ENCODE assay signal across 13 mouse cellular contexts in genomic region chr8:46988366-46988765, GRCm38 (mm10).
"Had no signal": no experiment of that assay in that cellular context is flagged by ENCODE, and none has a peak within 500 bp of the region (broad histone marks: within the 10 kb centered on the region; RNA-seq: fewer than 3 reads in every experiment).

No protein-coding gene starts in this region.

- H3K9ac ChIP-seq: intestine, embryonic 15.5 days; kidney, embryonic 15.5 days; limb, embryonic 12.5 days; liver, embryonic 14.5 days; midbrain, embryonic 12.5 days; neural tube, embryonic 15.5 days had no signal

- DNase-seq: kidney, adult 2 months; kidney, postnatal 25 days; liver; right cerebral cortex, adult 18-20 months; right cerebral cortex, postnatal 25 days; thymus, postnatal 36 days had no signal

- H3K27ac ChIP-seq: intestine, embryonic 15.5 days; kidney, embryonic 15.5 days; limb, embryonic 12.5 days; liver, embryonic 14.5 days; midbrain, embryonic 12.5 days; neural tube, embryonic 15.5 days had no signal

- H3K36me3 ChIP-seq: intestine, embryonic 15.5 days; kidney, embryonic 15.5 days; limb, embryonic 12.5 days; midbrain, embryonic 12.5 days; neural tube, embryonic 15.5 days had no signal

- H3K4me1 ChIP-seq: intestine, embryonic 15.5 days; kidney, embryonic 15.5 days; midbrain, embryonic 12.5 days; neural tube, embryonic 15.5 days had no signal

- H3K27me3 ChIP-seq: intestine, embryonic 15.5 days; kidney, embryonic 15.5 days; limb, embryonic 12.5 days; midbrain, embryonic 12.5 days; neural tube, embryonic 15.5 days had no signal

- H3K4me3 ChIP-seq: intestine, embryonic 15.5 days; kidney, embryonic 15.5 days; layer of hippocampus, adult 2 months; limb, embryonic 12.5 days; midbrain, embryonic 12.5 days; neural tube, embryonic 15.5 days had no signal
